Comparison of ENCODE assay signal across 28 mouse cellular contexts in genomic region chr8:118778374-118778773, GRCm38 (mm10).
DNase-seq lines count a peak whose midpoint lies in the region; ATAC-seq and TF ChIP-seq lines count a peak whose summit lies in the region.
"Had no signal": no experiment of that assay in that cellular context is flagged by ENCODE, and none has a peak within 500 bp of the region (broad histone marks: within the 10 kb centered on the region; RNA-seq: fewer than 3 reads in every experiment).

No protein-coding gene starts in this region.

- no peaks in the 10 kb centered on the region for H3K36me3 ChIP-seq in midbrain, postnatal 0 days (ENCODE audit: insufficient read depth, low read length)
- H3K36me3 ChIP-seq: embryonic facial prominence, embryonic 12.5 days; heart, embryonic 12.5 days; heart, embryonic 15.5 days; hindbrain, embryonic 10.5 days; hindbrain, embryonic 13.5 days; intestine, embryonic 15.5 days had no signal

- no peaks in the 10 kb centered on the region for H3K9me3 ChIP-seq in midbrain, postnatal 0 days (ENCODE audit: low read length)
- H3K9me3 ChIP-seq: embryonic facial prominence, embryonic 12.5 days; forebrain, embryonic 13.5 days; heart, embryonic 15.5 days; hindbrain, embryonic 10.5 days; hindbrain, embryonic 13.5 days; intestine, embryonic 15.5 days had no signal

- TF ChIP-seq CTCF in midbrain, postnatal 0 days (IDR thresholded peaks at IDR 0.05), result no peak

- H3K4me3 ChIP-seq in midbrain, postnatal 0 days (ENCODE audit: low read depth, low read length), result no peak overlapping the region
- H3K4me3 ChIP-seq: embryonic facial prominence, embryonic 12.5 days; forebrain, embryonic 13.5 days; heart, embryonic 12.5 days; heart, embryonic 15.5 days; hindbrain, embryonic 10.5 days; hindbrain, embryonic 13.5 days; intestine, embryonic 15.5 days had no signal

- H3K4me2 ChIP-seq in midbrain, postnatal 0 days (ENCODE audit: low read depth, low read length, poor library complexity, severe bottlenecking), result no peak overlapping the region
- H3K4me2 ChIP-seq: embryonic facial prominence, embryonic 12.5 days; forebrain, embryonic 13.5 days; heart, embryonic 12.5 days; heart, embryonic 15.5 days; hindbrain, embryonic 13.5 days; intestine, embryonic 15.5 days had no signal

- H3K4me1 ChIP-seq in midbrain, postnatal 0 days (ENCODE audit: insufficient read depth, low read length), result no peaks in the 10 kb centered on the region
- H3K4me1 ChIP-seq: embryonic facial prominence, embryonic 12.5 days; forebrain, embryonic 13.5 days; heart, embryonic 12.5 days; heart, embryonic 15.5 days; hindbrain, embryonic 10.5 days; hindbrain, embryonic 13.5 days; intestine, embryonic 15.5 days had no signal

- WGBS in midbrain, postnatal 0 days, result 92% methylated on average over 1 of the region's 1 CpGs

- H3K27ac ChIP-seq in midbrain, postnatal 0 days (ENCODE audit: low read depth, low read length), result no peak overlapping the region
- H3K27ac ChIP-seq: embryonic facial prominence, embryonic 12.5 days; forebrain, embryonic 13.5 days; heart, embryonic 15.5 days; hindbrain, embryonic 10.5 days; hindbrain, embryonic 13.5 days; intestine, embryonic 15.5 days had no signal

- DNase-seq in frontal cortex, postnatal 36 days (ENCODE audit: low spot score in 2 of 2), result no peak
- DNase-seq in 3T3-L1 (ENCODE audit: low read depth, low spot score), result peak; percentile 6
- DNase-seq in brain, adult 2 months (ENCODE audit: low read depth, low spot score), result peak; percentile 59
- peak; percentile 2 for DNase-seq in fibroblast of lung, adult 2 months (ENCODE audit: low read depth)
- no peak for DNase-seq in urinary bladder, postnatal 10 days (ENCODE audit: low spot score)
- no peak for DNase-seq in midbrain, postnatal 0 days (ENCODE audit: low spot score)
- DNase-seq: adrenal gland, postnatal 10 days; adrenal gland, postnatal 36 days; cerebellum, adult 11 months; cerebellum, adult 8-10 months; cerebellum, postnatal 36 days; gastrocnemius, postnatal 25 days; heart, adult 18-20 months; heart, postnatal 10 days; heart, postnatal 36 days; kidney, adult 11 months had no signal

- ATAC-seq in frontal cortex, adult (ENCODE audit: low TSS enrichment), result peak; percentile 62; the same call in 1 of the 2 replicates
- ATAC-seq in midbrain, postnatal 0 days (ENCODE audit: low FRiP score), result no peak
- ATAC-seq: activated CD4-positive, CD25-positive, alpha-beta regulatory T cell, adult 4 months; CD4-positive, CD25-positive, alpha-beta regulatory T cell, adult 4 months; forebrain, embryonic 13.5 days; forebrain, embryonic 16.5 days; hindbrain, embryonic 16.5 days; intestine, embryonic 15.5 days had no signal

- no peak overlapping the region for H3K9ac ChIP-seq in midbrain, postnatal 0 days (replicated peaks; ENCODE audit: low read length, poor library complexity, severe bottlenecking)
- H3K9ac ChIP-seq: embryonic facial prominence, embryonic 12.5 days; forebrain, embryonic 13.5 days; heart, embryonic 12.5 days; heart, embryonic 15.5 days; hindbrain, embryonic 13.5 days; intestine, embryonic 15.5 days had no signal

- no peaks in the 10 kb centered on the region for H3K27me3 ChIP-seq in midbrain, postnatal 0 days (ENCODE audit: insufficient read depth, low read length)
- H3K27me3 ChIP-seq: embryonic facial prominence, embryonic 12.5 days; forebrain, embryonic 13.5 days; heart, embryonic 12.5 days; heart, embryonic 15.5 days; hindbrain, embryonic 13.5 days; intestine, embryonic 15.5 days had no signal

Comparison
In these comparisons a context has a peak if more than half of its experiments do, and no peak if none do; other contexts are left out.
1. DNase-seq: peak in 3T3-L1 (single experiment), brain, adult 2 months (single experiment) and fibroblast of lung, adult 2 months (single experiment); none in frontal cortex, postnatal 36 days (0 of 2), urinary bladder, postnatal 10 days (single experiment) and midbrain, postnatal 0 days (single experiment).